Mouse (Mus musculus) adrenal gland, postnatal 25 days (tissue): ENCODE results near the gene Mmp14. TPM values are rescaled to one million over a fixed set of nuclear protein-coding genes. Genes with fewer than 3 reads are reported as not detected.
A peak's percentile ranks its signal among the peaks of the same experiment; 100 is the strongest.

Source experiments
- DNase-seq: peaks from one replicate; pipeline ENCODE4 v3.0.0; 2021; ENCODE audit warnings: mixed read lengths
- total RNA-seq: library from RNA; stranded (reverse); gene quantifications from 2 replicates; pipeline ENCODE4 v1.2.3, GENCODE M21; 2021

The Mmp14 gene
- total RNA-seq, 1 experiment from 2014 or later, result 68.5 TPM

GRCm38 (mm10) chr14:54433941-54434531 lies 2.6 kb downstream of the Mmp14 start:
- no peak for DNase-seq

- DNase-seq, result no peak
Observed at GRCm38 (mm10) chr14:54435194-54435918, 3.9 kb downstream of the Mmp14 start.

- DNase-seq, result no peak
Observed at GRCm38 (mm10) chr14:54439155-54439554, 7.7 kb downstream of the Mmp14 start.

- DNase-seq, result no peak
Observed at GRCm38 (mm10) chr14:54439610-54440009, 8.2 kb downstream of the Mmp14 start.

- no peak for DNase-seq
Observed at GRCm38 (mm10) chr14:54440538-54440937, 9.1 kb downstream of the Mmp14 start.

- no peak for DNase-seq
Observed at GRCm38 (mm10) chr14:54441365-54441764, 10.0 kb downstream of the Mmp14 start.

- DNase-seq, result no peak
Observed at GRCm38 (mm10) chr14:54442548-54442947, 11.1 kb downstream of the Mmp14 start.

- no peak for DNase-seq
Observed at GRCm38 (mm10) chr14:54443196-54443595, 11.8 kb downstream of the Mmp14 start.

- DNase-seq, result no peak
Observed at GRCm38 (mm10) chr14:54443712-54444618, 12.6 kb downstream of the Mmp14 start.

- DNase-seq, result no peak
Observed at GRCm38 (mm10) chr14:54445476-54445875, 14.1 kb downstream of the Mmp14 start.

GRCm38 (mm10) chr14:54453566-54453965 lies 22.2 kb downstream of the Mmp14 start:
- no peak for DNase-seq

GRCm38 (mm10) chr14:54454669-54455528 lies 23.5 kb downstream of the Mmp14 start:
- no peak for DNase-seq

GRCm38 (mm10) chr14:54457907-54458569 lies 26.6 kb downstream of the Mmp14 start:
- no peak for DNase-seq

- no peak for DNase-seq
Observed at GRCm38 (mm10) chr14:54462146-54462545, 30.7 kb downstream of the Mmp14 start.

- no peak for DNase-seq
Observed at GRCm38 (mm10) chr14:54463108-54463958, 31.9 kb downstream of the Mmp14 start.

GRCm38 (mm10) chr14:54463959-54464292 lies 32.5 kb downstream of the Mmp14 start, which contains the start of gene Lrp10:
Gene Lrp10, plus strand, starts transcription at chr14:54464137.
- DNase-seq, result peak; percentile 93

- peak; percentile 58 for DNase-seq
Observed at GRCm38 (mm10) chr14:54464293-54465005, 33.0 kb downstream of the Mmp14 start.

- DNase-seq, result no peak
Observed at GRCm38 (mm10) chr14:54471467-54471866, 40.1 kb downstream of the Mmp14 start.

- DNase-seq, result no peak
Observed at GRCm38 (mm10) chr14:54472671-54473070, 41.3 kb downstream of the Mmp14 start.

GRCm38 (mm10) chr14:54474744-54475143 lies 43.3 kb downstream of the Mmp14 start:
- DNase-seq, result no peak
